Mouse (Mus musculus) heart, embryonic 11.5 days (tissue): ENCODE measurements around the gene Atp6v0b. TPM values are rescaled to one million over a fixed set of nuclear protein-coding genes. Genes with fewer than 3 reads are reported as not detected.
A peak's percentile ranks its signal among the peaks of the same experiment; 100 is the strongest.

Source experiments
- ATAC-seq: fragments of 200-750 bp; cut with Nextera tagmentation; replicated peaks from 2 replicates; pipeline ENCODE4 v1.8.0; 2017; ENCODE audit warnings: moderate library complexity; ENCODE audit not compliant: insufficient number of reproducible peaks, low FRiP score, low TSS enrichment
- H3K27ac ChIP-seq: fragments of 300-500 bp; sonication (generic); 2 replicates; pipeline ENCODE4 v1.5.1; 2014; ENCODE audit warnings: mild to moderate bottlenecking, low read depth, low read length
- H3K27me3 ChIP-seq: fragments of 300-500 bp; sonication (generic); 2 replicates; pipeline ENCODE4 v1.6.1; 2014; ENCODE audit warnings: mild to moderate bottlenecking, low read length, mixed read lengths; ENCODE audit not compliant: control insufficient read depth, insufficient read depth
- H3K36me3 ChIP-seq: fragments of 300-500 bp; sonication (generic); 2 replicates; pipeline ENCODE4 v1.6.1; 2014; ENCODE audit warnings: mild to moderate bottlenecking, low read length, moderate library complexity, mixed read lengths; ENCODE audit not compliant: control insufficient read depth, insufficient read depth
- H3K4me1 ChIP-seq: fragments of 300-500 bp; sonication (generic); 2 replicates; pipeline ENCODE4 v1.6.1; 2014; ENCODE audit warnings: low read length; ENCODE audit not compliant: control insufficient read depth, insufficient read depth
- H3K4me2 ChIP-seq: fragments of 300-500 bp; sonication (generic); 2 replicates; pipeline ENCODE4 v1.6.1; 2014; ENCODE audit warnings: mild to moderate bottlenecking, moderate library complexity
- H3K4me3 ChIP-seq: fragments of 300-500 bp; sonication (generic); 2 replicates; pipeline ENCODE4 v1.5.1; 2014; ENCODE audit warnings: low read depth, low read length
- H3K9ac ChIP-seq: fragments of 300-500 bp; sonication (generic); 2 replicates; pipeline ENCODE4 v1.6.1; 2014; ENCODE audit warnings: mild to moderate bottlenecking, low read depth, low read length, moderate library complexity
- H3K9me3 ChIP-seq: fragments of 300-500 bp; sonication (generic); replicated peaks from 2 replicates; pipeline ENCODE4 v1.6.1; 2016; ENCODE audit warnings: low read length; ENCODE audit not compliant: control insufficient read depth
- WGBS: fragments of 180-500 bp; shearing (Covaris S2); extraction: QIAGEN DNeasy Blood & Tissue Kit; methylation state at CpG from one replicate; pipeline ENCODE4 v1.1.7; 2014; ENCODE audit not compliant: insufficient replicate concordance; 5-methylcytosine and 5-hydroxymethylcytosine counted together
- polyA plus RNA-seq: library from polyadenylated mRNA; unstranded; fragments of >200 nt; fragmentation: Nextera tagmentation; extraction: Ambion mirVana; gene quantifications from 2 replicates; pipeline ENCODE4 v1.2.1, GENCODE M21; 2014

Gene Atp6v0b
- polyA plus RNA-seq, 1 experiment from 2014 or later = 194 TPM

- Histone ChIP-seq H3K4me1 (peaks cover 3% of the 10 kb centered on the region; the same call in 1 of the 2 replicates), H3K36me3 (no peaks in the 10 kb centered on the region), H3K27ac (peak overlapping the region; percentile 92), H3K4me2 (peak overlapping the region; percentile 96), H3K27me3 (peaks cover 3% of the 10 kb centered on the region; the same call in 1 of the 2 replicates), H3K9me3 (no peaks in the 10 kb centered on the region), H3K9ac (peak overlapping the region; percentile 82), H3K4me3 (peak overlapping the region; percentile 76)
- ATAC-seq = peak; percentile 87
- WGBS = under 1% methylated on average over 44 of the region's 48 CpGs
Observed at GRCm38 (mm10) chr4:117836204-117836767, 50.8 kb downstream of the Atp6v0b start.

- Histone ChIP-seq H3K36me3 (no peaks in the 10 kb centered on the region), H3K4me2 (peak overlapping the region; percentile 96), H3K4me1 (peaks cover 3% of the 10 kb centered on the region; the same call in 1 of the 2 replicates), H3K9me3 (no peaks in the 10 kb centered on the region), H3K27ac (peak overlapping the region; percentile 92), H3K4me3 (peak overlapping the region; percentile 76), H3K27me3 (peaks cover 3% of the 10 kb centered on the region), H3K9ac (peak overlapping the region; percentile 82)
- ATAC-seq = peak; percentile 47
- WGBS = under 1% methylated on average over 60 of the region's 60 CpGs
Observed at GRCm38 (mm10) chr4:117835531-117836111, 51.5 kb downstream of the Atp6v0b start.

GRCm38 (mm10) chr4:117834845-117835530, 52.1 kb downstream of the Atp6v0b start:
- H3K4me3 ChIP-seq = peak overlapping the region; percentile 76

GRCm38 (mm10) chr4:117834457-117834844, 52.7 kb downstream of the Atp6v0b start, which contains the start of gene Slc6a9:
Slc6a9 (plus strand) TSS chr4:117834506.
- H3K4me1 ChIP-seq = peaks cover 12% of the 10 kb centered on the region
- 24% methylated on average over 3 of the region's 3 CpGs for WGBS
- H3K9ac ChIP-seq = peak within 1 kb of the TSS; percentile 82
- no peaks in the 10 kb centered on the region for H3K36me3 ChIP-seq
- peak within 1 kb of the TSS; percentile 76 for H3K4me3 ChIP-seq
- peaks cover 3% of the 10 kb centered on the region for H3K27me3 ChIP-seq
- peak within 1 kb of the TSS; percentile 92 for H3K27ac ChIP-seq
- peak within 1 kb of the TSS; percentile 96 for H3K4me2 ChIP-seq
- H3K9me3 ChIP-seq = no peaks in the 10 kb centered on the region
- ATAC-seq = no peak

More at GRCm38 (mm10) chr4:117834845-117835530, 52.1 kb downstream of the Atp6v0b start:
- no peaks in the 10 kb centered on the region for H3K36me3 ChIP-seq
- peak overlapping the region; percentile 96 for H3K4me2 ChIP-seq
- H3K9ac ChIP-seq = peak overlapping the region; percentile 82
- WGBS = under 1% methylated on average over 36 of the region's 36 CpGs
- H3K27me3 ChIP-seq = peaks cover 3% of the 10 kb centered on the region
- peaks cover 8% of the 10 kb centered on the region for H3K4me1 ChIP-seq
- ATAC-seq = peak; percentile 57
- H3K9me3 ChIP-seq = no peaks in the 10 kb centered on the region
- peak overlapping the region; percentile 92 for H3K27ac ChIP-seq

Other genes with a start within 250 kb of the Atp6v0b start
- 51.3 and 53.0 TPM in 2 replicates for gene Dmap1, start 205.1 kb downstream of the Atp6v0b start, polyA plus RNA-seq
- not detected in 2 replicates for gene Gm12845, start 162.9 kb downstream of the Atp6v0b start, polyA plus RNA-seq
- not detected in 2 replicates for gene Klf17, start 121.7 kb downstream of the Atp6v0b start, polyA plus RNA-seq
- gene Slc6a9, start 52.8 kb downstream of the Atp6v0b start, polyA plus RNA-seq = 8.7 and 15.2 TPM in 2 replicates
- gene Ccdc24, start 14.8 kb downstream of the Atp6v0b start, polyA plus RNA-seq = 0.56 and 0.90 TPM in 2 replicates
- gene B4galt2, start 3.8 kb downstream of the Atp6v0b start, polyA plus RNA-seq = 13.8 and 14.1 TPM in 2 replicates
- gene Dph2, start 4.7 kb upstream of the Atp6v0b start, polyA plus RNA-seq = 12.7 and 14.2 TPM in 2 replicates
- gene Ipo13, start 27.7 kb upstream of the Atp6v0b start, polyA plus RNA-seq = 31.6 and 37.4 TPM in 2 replicates
- 0.50 and 0.80 TPM in 2 replicates for gene Artn, start 42.4 kb upstream of the Atp6v0b start, polyA plus RNA-seq
- 5.2 and 6.9 TPM in 2 replicates for gene St3gal3, start 247.6 kb upstream of the Atp6v0b start, polyA plus RNA-seq